Mouse (Mus musculus) kidney, embryonic 16.5 days (tissue): ENCODE measurements around the gene Lce3b. TPM values are rescaled to one million over a fixed set of nuclear protein-coding genes. Genes with fewer than 3 reads are reported as not detected.

Experiments used
- ATAC-seq: fragments of 200-750 bp; cut with Nextera tagmentation; 2 replicates; pipeline ENCODE4 v1.8.0; 2017; ENCODE audit warnings: moderate TSS enrichment; ENCODE audit not compliant: low FRiP score, low TSS enrichment
- H3K27ac ChIP-seq: fragments of 300-500 bp; sonication (generic); 2 replicates; pipeline ENCODE4 v1.5.1; 2014; ENCODE audit warnings: low read length
- H3K27me3 ChIP-seq: fragments of 300-500 bp; sonication (generic); 2 replicates; pipeline ENCODE4 v1.6.1; 2014; ENCODE audit warnings: low read length, control low read depth, mixed read lengths; ENCODE audit not compliant: insufficient read depth
- H3K36me3 ChIP-seq: fragments of 300-500 bp; sonication (generic); 2 replicates; pipeline ENCODE4 v1.6.1; 2014; ENCODE audit warnings: low read length, control low read depth, mixed read lengths; ENCODE audit not compliant: insufficient read depth
- H3K4me1 ChIP-seq: fragments of 300-500 bp; sonication (generic); 2 replicates; pipeline ENCODE4 v1.6.1; 2014; ENCODE audit warnings: low read length, control low read depth, mixed read lengths; ENCODE audit not compliant: insufficient read depth
- H3K4me2 ChIP-seq: fragments of 300-500 bp; sonication (generic); replicated peaks from 2 replicates; pipeline ENCODE4 v1.6.1; 2014; ENCODE audit warnings: low read depth, low read length
- H3K4me3 ChIP-seq: fragments of 300-500 bp; sonication (generic); 2 replicates; pipeline ENCODE4 v1.5.1; 2014; ENCODE audit warnings: mild to moderate bottlenecking, low read length
- H3K9ac ChIP-seq: fragments of 300-500 bp; sonication (generic); replicated peaks from 2 replicates; pipeline ENCODE4 v1.6.1; 2014; ENCODE audit warnings: low read length
- H3K9me3 ChIP-seq: fragments of 300-500 bp; sonication (generic); 2 replicates; pipeline ENCODE4 v1.6.1; 2016; ENCODE audit warnings: low read length, control low read depth
- WGBS: fragments of 180-500 bp; shearing (Covaris S2); extraction: QIAGEN DNeasy Blood & Tissue Kit; methylation state at CpG from one replicate; pipeline ENCODE4 v1.1.7; 2014; 5-methylcytosine and 5-hydroxymethylcytosine counted together
- polyA plus RNA-seq: library from polyadenylated mRNA; unstranded; fragments of >200 nt; fragmentation: Nextera tagmentation; extraction: Ambion mirVana; gene quantifications from 2 replicates; pipeline ENCODE4 v1.2.1, GENCODE M21; 2015

The Lce3b gene
- polyA plus RNA-seq, 1 experiment from 2014 or later: not detected

- no peaks in the 10 kb centered on the region for H3K36me3 ChIP-seq
- no peak for ATAC-seq
- H3K27ac ChIP-seq: no peak within 1 kb of the TSS
- no peak within 1 kb of the TSS for H3K9ac ChIP-seq
- no peaks in the 10 kb centered on the region for H3K27me3 ChIP-seq
- H3K4me1 ChIP-seq: no peaks in the 10 kb centered on the region
- no peak within 1 kb of the TSS for H3K4me3 ChIP-seq
- WGBS: 97% methylated on average over 1 of the region's 1 CpGs
- no peak within 1 kb of the TSS for H3K4me2 ChIP-seq
- H3K9me3 ChIP-seq: no peaks in the 10 kb centered on the region
These were observed 24.3 kb downstream of the Lce3b start, which contains the start of gene Lce3d for GRCm38 (mm10) chr3:92957090-92957489. TSS of gene Lce3d (plus strand) at chr3:92957390.

GRCm38 (mm10) chr3:92966761-92967160 lies 34.0 kb downstream of the Lce3b start, which contains the start of gene Lce3e:
TSS of gene Lce3e (plus strand) at chr3:92967061.
- no peak for ATAC-seq
- no peaks in the 10 kb centered on the region for H3K27me3 ChIP-seq
- H3K4me1 ChIP-seq: no peaks in the 10 kb centered on the region
- no peaks in the 10 kb centered on the region for H3K9me3 ChIP-seq
- H3K4me2 ChIP-seq: no peak within 1 kb of the TSS
- no peak within 1 kb of the TSS for H3K9ac ChIP-seq
- no peak within 1 kb of the TSS for H3K4me3 ChIP-seq
- H3K27ac ChIP-seq: no peak within 1 kb of the TSS
- WGBS: 87% methylated on average over 2 of the region's 2 CpGs
- no peaks in the 10 kb centered on the region for H3K36me3 ChIP-seq

- H3K27me3 ChIP-seq: no peaks in the 10 kb centered on the region
- no peak overlapping the region for H3K9ac ChIP-seq
- H3K4me3 ChIP-seq: no peak overlapping the region
- no peaks in the 10 kb centered on the region for H3K36me3 ChIP-seq
- no peaks in the 10 kb centered on the region for H3K4me1 ChIP-seq
- no peak for ATAC-seq
- no peaks in the 10 kb centered on the region for H3K9me3 ChIP-seq
- H3K27ac ChIP-seq: no peak overlapping the region
- 84% methylated on average over 2 of the region's 2 CpGs for WGBS
- H3K4me2 ChIP-seq: no peak overlapping the region
These were observed 45.7 kb downstream of the Lce3b start for GRCm38 (mm10) chr3:92978484-92978883.

Other genes with a start within 250 kb of the Lce3b start
- not detected in 2 replicates for gene Lce1d, start 245.8 kb upstream of the Lce3b start, polyA plus RNA-seq
- not detected in 2 replicates for gene Lce1e, start 223.9 kb upstream of the Lce3b start, polyA plus RNA-seq
- gene Lce1f, start 212.6 kb upstream of the Lce3b start, polyA plus RNA-seq: not detected in 2 replicates
- gene Gm38119, start 193.9 kb upstream of the Lce3b start, polyA plus RNA-seq: not detected in 2 replicates
- gene Lce1g, start 180.6 kb upstream of the Lce3b start, polyA plus RNA-seq: 0.17 TPM in 1 of 2 replicates, not detected in the other
- gene Lce1h, start 167.9 kb upstream of the Lce3b start, polyA plus RNA-seq: not detected in 2 replicates
- not detected in 2 replicates for gene Lce1i, start 154.1 kb upstream of the Lce3b start, polyA plus RNA-seq
- not detected in 2 replicates for gene Lce1j, start 142.5 kb upstream of the Lce3b start, polyA plus RNA-seq
- not detected in 2 replicates for gene Lce1k, start 125.1 kb upstream of the Lce3b start, polyA plus RNA-seq
- 0.07 TPM in 1 of 2 replicates, not detected in the other for gene Kprp, start 105.7 kb upstream of the Lce3b start, polyA plus RNA-seq
- gene Lce1l, start 81.7 kb upstream of the Lce3b start, polyA plus RNA-seq: not detected in 2 replicates
- not detected in 2 replicates for gene 2310050C09Rik, start 62.8 kb upstream of the Lce3b start, polyA plus RNA-seq
- not detected in 2 replicates for gene Lce3a, start 6.7 kb upstream of the Lce3b start, polyA plus RNA-seq
- not detected in 2 replicates for gene Lce3c, start 11.5 kb downstream of the Lce3b start, polyA plus RNA-seq
- gene Lce3d, start 24.4 kb downstream of the Lce3b start, polyA plus RNA-seq: not detected in 2 replicates
- not detected in 2 replicates for gene Lce3e, start 34.1 kb downstream of the Lce3b start, polyA plus RNA-seq
- gene Lce3f, start 59.2 kb downstream of the Lce3b start, polyA plus RNA-seq: not detected in 2 replicates
- 0.39 and 0.42 TPM in 2 replicates for gene Crct1, start 82.7 kb downstream of the Lce3b start, polyA plus RNA-seq
- gene Lce1m, start 86.1 kb downstream of the Lce3b start, polyA plus RNA-seq: not detected in 2 replicates
- not detected in 2 replicates for gene Gm4858, start 135.8 kb downstream of the Lce3b start, polyA plus RNA-seq
- gene Crnn, start 211.8 kb downstream of the Lce3b start, polyA plus RNA-seq: not detected in 2 replicates